ENCODE assay signal across 6 mouse cellular contexts in the genomic region with DNA sequence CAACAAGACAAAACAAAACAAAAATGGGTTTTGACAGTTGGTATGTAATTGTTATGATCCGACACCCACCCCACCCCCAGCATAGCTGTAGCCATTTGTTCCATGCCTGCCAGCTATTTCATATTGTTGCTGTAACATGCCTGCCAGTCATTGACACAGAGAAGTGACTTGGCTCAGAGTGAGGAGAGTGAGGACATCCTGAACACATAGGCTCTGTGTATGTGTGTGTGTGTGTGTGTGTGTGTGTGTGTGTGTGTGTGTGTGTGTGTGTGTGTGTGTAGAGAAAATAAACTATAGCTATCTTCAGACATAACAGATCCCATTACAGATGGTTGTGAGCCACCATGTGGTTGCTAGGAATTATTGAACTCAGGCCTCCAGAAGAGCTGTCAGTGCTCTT. TPM values are rescaled to one million over a fixed set of nuclear protein-coding genes. Genes with fewer than 3 reads are reported as not detected.
DNase-seq lines count a peak whose midpoint lies in the region; ATAC-seq and TF ChIP-seq lines count a peak whose summit lies in the region.
"Not testable (repeated sequence)": the region's sequence is repeated elsewhere in the genome, so short reads cannot be mapped to it uniquely, and the experiment has no call there.

No protein-coding gene starts in this region.

- not testable (repeated sequence) for TF ChIP-seq CTCF in forebrain, postnatal 0 days (IDR thresholded peaks at IDR 0.05; ENCODE audit: low read depth); layer of hippocampus, adult 2 months (conservative IDR thresholded peaks at IDR 0.05)
- TF ChIP-seq CTCF in lung, postnatal 0 days (IDR thresholded peaks at IDR 0.05) = peak; percentile 31

- H3K36me3 ChIP-seq in forebrain, postnatal 0 days (ENCODE audit: insufficient read depth) = peaks cover 36% of the 10 kb centered on the region
- H3K36me3 ChIP-seq in lung, postnatal 0 days (ENCODE audit: insufficient read depth, low read length) = not testable (repeated sequence)

- peak; percentile 35 for ATAC-seq in forebrain, postnatal 0 days
- ATAC-seq in lung, postnatal 0 days = peak; percentile 82

- 0 out of 2 replicates have a peak, but pooled peaks have one; percentile 30 for TF ChIP-seq EP300 in lung, postnatal 0 days (IDR thresholded peaks at IDR 0.05)

- WGBS in forebrain, postnatal 0 days = 83% methylated on average over 1 of the region's 1 CpGs
- WGBS in lung, postnatal 0 days = 46% methylated on average over 1 of the region's 1 CpGs

- not testable (repeated sequence) for H3K4me3 ChIP-seq in forebrain, postnatal 0 days (ENCODE audit: low read depth, low read length); layer of hippocampus, adult 2 months; lung, postnatal 0 days (ENCODE audit: low read depth, low read length)

- not testable (repeated sequence) for H3K4me1 ChIP-seq in forebrain, postnatal 0 days (ENCODE audit: insufficient read depth); lung, postnatal 0 days (ENCODE audit: insufficient read depth, low read depth, low read length)

- not testable (repeated sequence) for H3K9me3 ChIP-seq in forebrain, postnatal 0 days (ENCODE audit: low read length); lung, postnatal 0 days (ENCODE audit: low read length)

- H3K4me2 ChIP-seq in forebrain, postnatal 0 days (ENCODE audit: low read depth); lung, postnatal 0 days (replicated peaks; ENCODE audit: low read depth, low read length): not testable (repeated sequence)

- H3K27ac ChIP-seq in forebrain, postnatal 0 days (ENCODE audit: low read depth, low read length); lung, postnatal 0 days (ENCODE audit: low read length): not testable (repeated sequence)
- H3K27ac ChIP-seq in layer of hippocampus, adult 2 months = peak overlapping the region; percentile 28; the same call in 1 of the 2 replicates

- DNase-seq in 416B (ENCODE audit: low read depth) (peak; percentile 67), adipocyte (ENCODE audit: low spot score) (peak; percentile 69)
- peak; percentile 27 for DNase-seq in forebrain, postnatal 0 days
- peak in 1 of 2 experiments; percentile 36 for DNase-seq in layer of hippocampus, adult 2 months (ENCODE audit: low spot score in 2 of 2)
- peak; percentile 76 for DNase-seq in lung, postnatal 0 days (ENCODE audit: low spot score)
- DNase-seq in telencephalon, adult 2 months (ENCODE audit: low read depth, low spot score) = peak; percentile 6

- not testable (repeated sequence) for H3K27me3 ChIP-seq in forebrain, postnatal 0 days (ENCODE audit: insufficient read depth, low read length); lung, postnatal 0 days (replicated peaks; ENCODE audit: insufficient read depth, low read length)

- H3K9ac ChIP-seq in forebrain, postnatal 0 days; lung, postnatal 0 days (replicated peaks; ENCODE audit: low read depth): not testable (repeated sequence)

RNA-seq across cellular contexts. Expression of a gene that starts 15.0 kb away (rescaled TPM):
- total RNA-seq in forebrain, postnatal 0 days (2014; rRNA removed) = 33.9 and 37.7 TPM in 2 replicates
- polyA plus RNA-seq in forebrain, postnatal 0 days (2015; fragmentation: Nextera tagmentation; extraction: Ambion mirVana) = 19.5 and 21.8 TPM in 2 replicates
- total RNA-seq in layer of hippocampus, adult 2 months (2021) = 10 to 100 TPM; 25.1 to 26.2 TPM
- polyA plus RNA-seq in lung, postnatal 0 days (2015; fragmentation: Nextera tagmentation; extraction: Ambion mirVana) = 4.7 and 5.3 TPM in 2 replicates

RNA-seq across cellular contexts. Expression of a gene that starts 47.9 kb away (rescaled TPM):
- 12.8 and 17.0 TPM in 2 replicates for total RNA-seq in forebrain, postnatal 0 days (2014; rRNA removed)
- 19.3 and 21.8 TPM in 2 replicates for polyA plus RNA-seq in forebrain, postnatal 0 days (2015; fragmentation: Nextera tagmentation; extraction: Ambion mirVana)
- total RNA-seq in layer of hippocampus, adult 2 months (2021) = 10 to 100 TPM; 20.6 to 22.0 TPM
- 15.2 and 16.7 TPM in 2 replicates for polyA plus RNA-seq in lung, postnatal 0 days (2015; fragmentation: Nextera tagmentation; extraction: Ambion mirVana)
